Mouse (Mus musculus) ES-E14 (cell line): ENCODE results near the gene Slamf1. TPM values are rescaled to one million over a fixed set of nuclear protein-coding genes. Genes with fewer than 3 reads are reported as not detected.

Experiments
- DNase-seq: peaks from one replicate; pipeline ENCODE4 v3.0.0-alpha.2; 2013; ENCODE audit warnings: low read depth, low spot score
- H3K27ac ChIP-seq: 2 replicates; pipeline ENCODE4 v1.5.1; 2012; ENCODE audit warnings: low read depth, mild to moderate bottlenecking, low read length, moderate library complexity, mixed read lengths; ENCODE audit not compliant: poor library complexity, insufficient read depth, severe bottlenecking
- H3K36me3 ChIP-seq: 2 replicates; pipeline ENCODE4 v1.6.1; 2012; ENCODE audit warnings: mild to moderate bottlenecking, low read length, moderate library complexity, mixed read lengths; ENCODE audit not compliant: control insufficient read depth, poor library complexity, insufficient read depth, severe bottlenecking
- H3K4me1 ChIP-seq, 2 experiments: fragments of 150-350 bp in 1 of 2; sonication (generic) in 1 of 2; 2 replicates each; pipeline ENCODE4 v1.6.1; 2012; ENCODE audit warnings: low read length in 2 of 2, mild to moderate bottlenecking in 1 of 2, mixed read lengths in 1 of 2; ENCODE audit not compliant: control insufficient read depth in 2 of 2, insufficient read depth in 2 of 2, poor library complexity in 1 of 2
- H3K4me3 ChIP-seq, 2 experiments: fragments of 150-350 bp in 1 of 2; sonication (generic) in 1 of 2; 2 replicates each; pipeline ENCODE4 v1.5.1; 2012; ENCODE audit warnings: low read length in 2 of 2, low read depth in 1 of 2, mild to moderate bottlenecking in 1 of 2, mixed read lengths in 1 of 2; ENCODE audit not compliant: insufficient read depth in 1 of 2, poor library complexity in 1 of 2, severe bottlenecking in 1 of 2
- H3K9ac ChIP-seq: 2 replicates; pipeline ENCODE4 v1.6.1; 2012; ENCODE audit warnings: low read depth, mild to moderate bottlenecking, low read length, mixed read lengths; ENCODE audit not compliant: poor library complexity, insufficient read depth, severe bottlenecking
- H3K9me3 ChIP-seq: fragments of 150-350 bp; sonication (generic); 2 replicates; pipeline ENCODE4 v1.6.1; 2012; ENCODE audit warnings: low read depth, mild to moderate bottlenecking, low read length; ENCODE audit not compliant: control insufficient read depth, insufficient read depth
- CHD2 ChIP-seq: IDR thresholded peaks from 2 replicates; pipeline ENCODE4 v1.6.1; 2014; ENCODE audit warnings: mild to moderate bottlenecking, low read depth, low read length, inconsistent platforms
- HCFC1 ChIP-seq: IDR thresholded peaks from 2 replicates; pipeline ENCODE4 v1.6.1; 2012; ENCODE audit warnings: low read length, inconsistent platforms, borderline replicate concordance; ENCODE audit not compliant: insufficient read depth
- MAFK ChIP-seq: IDR thresholded peaks from 2 replicates; pipeline ENCODE4 v1.6.1; 2014; ENCODE audit warnings: mild to moderate bottlenecking, low read depth, low read length, inconsistent platforms; ENCODE audit not compliant: insufficient read depth
- ZC3H11A ChIP-seq: IDR thresholded peaks from 2 replicates; pipeline ENCODE4 v1.6.1; 2012; ENCODE audit warnings: low read depth, mild to moderate bottlenecking, inconsistent platforms, low read length, borderline replicate concordance
- ZNF384 ChIP-seq: IDR thresholded peaks from 2 replicates; pipeline ENCODE4 v1.6.1; 2012; ENCODE audit warnings: low read depth, low read length, inconsistent platforms
- in situ Hi-C, 2 experiments: fragments of 600-800 bp; cut with MboI; formaldehyde crosslinking; loops; one replicate each; pipeline ENCODE4 v1.15.1; 2025; ENCODE audit warnings: low sequenced_read_pairs in 2 of 2, inconsistent platforms in 1 of 2; ENCODE audit not compliant: unreplicated experiment in 2 of 2
- total RNA-seq: library from RNA; depleted of rRNA; stranded (reverse); fragments of 300-350 nt; gene quantifications from 2 replicates; pipeline ENCODE4 v1.2.3, GENCODE M21; 2012

Gene Slamf1
- total RNA-seq, 1 experiment, result 0.67 TPM

GRCm38 (mm10) chr1:171774266-171774665 lies 7.3 kb downstream of the Slamf1 start:
- in situ Hi-C loops, result no loop called here
- TF ChIP-seq ZC3H11A (no peak), MAFK (no peak), ZNF384 (no peak), CHD2 (no peak), HCFC1 (no peak)
- H3K4me1 ChIP-seq, result peaks cover 0 to 2% of the 10 kb centered on the region in 2 experiments; a peak in 1 of 4 replicates

GRCm38 (mm10) chr1:171774678-171775077 lies 7.8 kb downstream of the Slamf1 start:
- Histone ChIP-seq H3K36me3 (no peaks in the 10 kb centered on the region), H3K27ac (no peak overlapping the region), H3K9ac (no peak overlapping the region), H3K4me1 (peaks cover 0 to 2% of the 10 kb centered on the region in 2 experiments; a peak in 1 of 4 replicates), H3K9me3 (no peaks in the 10 kb centered on the region), H3K4me3 (no peak overlapping the region)
- in situ Hi-C loops, result no loop called here
- no peak for DNase-seq
- TF ChIP-seq ZNF384 (no peak), ZC3H11A (no peak), CHD2 (no peak), MAFK (no peak), HCFC1 (no peak)

More at GRCm38 (mm10) chr1:171774266-171774665, 7.3 kb downstream of the Slamf1 start:
- H3K9me3 ChIP-seq, result no peaks in the 10 kb centered on the region
- H3K9ac ChIP-seq, result no peak overlapping the region
- no peak overlapping the region for H3K4me3 ChIP-seq
- H3K27ac ChIP-seq, result no peak overlapping the region
- DNase-seq, result no peak
- no peaks in the 10 kb centered on the region for H3K36me3 ChIP-seq

GRCm38 (mm10) chr1:171775781-171776180 lies 8.9 kb downstream of the Slamf1 start:
- in situ Hi-C loops, result no loop called here

GRCm38 (mm10) chr1:171777026-171777425 lies 10.1 kb downstream of the Slamf1 start:
- H3K4me1 ChIP-seq, result peaks cover 0 to 2% of the 10 kb centered on the region in 2 experiments; a peak in 1 of 4 replicates
- in situ Hi-C loops, result no loop called here
- H3K36me3 ChIP-seq, result no peaks in the 10 kb centered on the region

More at GRCm38 (mm10) chr1:171775781-171776180, 8.9 kb downstream of the Slamf1 start:
- H3K4me3 ChIP-seq, result no peak overlapping the region
- no peak overlapping the region for H3K27ac ChIP-seq
- TF ChIP-seq HCFC1 (no peak), CHD2 (no peak), ZNF384 (no peak), ZC3H11A (no peak), MAFK (no peak)
- no peaks in the 10 kb centered on the region for H3K36me3 ChIP-seq
- DNase-seq, result no peak
- no peaks in the 10 kb centered on the region for H3K9me3 ChIP-seq
- no peak overlapping the region for H3K9ac ChIP-seq
- H3K4me1 ChIP-seq, result peaks cover 0 to 2% of the 10 kb centered on the region in 2 experiments; a peak in 1 of 4 replicates

More at GRCm38 (mm10) chr1:171777026-171777425, 10.1 kb downstream of the Slamf1 start:
- H3K9ac ChIP-seq, result no peak overlapping the region
- H3K27ac ChIP-seq, result no peak overlapping the region
- DNase-seq, result no peak
- no peaks in the 10 kb centered on the region for H3K9me3 ChIP-seq
- no peak overlapping the region for H3K4me3 ChIP-seq
- TF ChIP-seq ZNF384, result no peak
- TF ChIP-seq ZC3H11A, result no peak
- no peak for TF ChIP-seq CHD2
- TF ChIP-seq MAFK, result no peak
- no peak for TF ChIP-seq HCFC1
